Mouse (Mus musculus): Measurements from ENCODE around the gene Lum.

Lum gene

DNA sequence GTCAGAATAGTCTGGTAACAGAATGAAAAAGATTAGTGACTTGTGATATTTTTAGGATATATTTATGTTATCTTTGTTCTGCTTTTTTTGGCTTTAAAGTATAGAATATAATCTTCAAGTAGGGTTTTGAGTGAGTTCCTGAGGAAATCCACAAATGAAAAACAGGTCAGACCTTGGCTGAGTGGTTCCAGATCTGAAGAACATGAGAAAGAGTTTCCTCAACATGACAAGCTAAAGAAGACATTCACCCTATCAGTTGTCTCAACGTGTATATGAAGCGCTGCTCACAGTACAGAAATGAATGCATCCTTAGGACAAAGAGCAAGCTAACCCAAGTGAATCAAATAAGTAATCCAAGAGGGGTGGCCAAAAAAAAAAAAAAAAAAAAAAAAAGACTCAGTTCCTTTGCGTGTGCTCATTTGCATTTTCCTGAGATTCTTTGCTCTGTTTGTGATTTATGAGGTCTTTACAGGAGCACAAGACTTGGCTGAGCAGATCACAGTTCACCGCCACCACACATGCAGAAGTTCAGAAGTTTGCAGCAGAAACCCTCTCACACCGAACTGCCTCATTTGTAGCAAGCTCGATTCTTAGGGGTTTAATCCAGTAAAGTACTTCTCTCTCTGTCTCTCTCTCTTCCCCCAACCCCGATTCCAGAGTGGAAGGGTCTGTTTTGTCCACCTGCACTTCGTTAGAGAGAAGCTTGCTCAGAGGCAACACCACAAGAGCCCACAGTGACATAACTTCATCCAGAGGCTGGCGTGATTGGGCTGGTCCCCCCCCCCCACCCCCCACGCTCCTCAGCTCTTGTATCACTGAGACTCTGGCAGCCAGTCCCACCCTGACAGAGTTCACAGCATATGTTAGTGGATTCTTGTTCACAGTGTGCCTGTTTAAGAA is at the start of gene Lum:
Gene Lum (plus strand): TSS at position 172 of the 900 bp plus-strand sequence.
- peak; percentile 44 for DNase-seq (ENCODE audit: extremely low spot score, low spot score)

DNA sequence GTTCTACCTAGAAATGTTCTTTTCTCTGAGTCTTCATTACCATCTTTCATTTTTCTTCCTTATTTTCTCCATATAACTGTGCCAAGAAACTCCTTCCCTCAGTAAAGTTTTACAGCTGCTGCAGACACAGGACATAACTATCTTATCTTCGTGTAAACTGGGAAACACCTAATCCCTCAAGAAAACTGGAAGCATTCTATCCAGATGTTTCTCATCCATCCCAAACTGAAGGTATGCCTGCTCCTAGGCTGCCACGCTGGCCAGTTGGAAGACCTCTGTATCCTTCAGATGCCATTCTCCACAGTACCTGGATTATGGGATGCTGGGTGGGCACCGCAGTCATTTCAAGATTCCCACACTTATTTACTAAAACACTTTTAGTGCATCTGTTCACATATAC is 41.6 kb upstream of the Lum start:
- no peak for DNase-seq (ENCODE audit: extremely low spot score, low spot score)

DNA sequence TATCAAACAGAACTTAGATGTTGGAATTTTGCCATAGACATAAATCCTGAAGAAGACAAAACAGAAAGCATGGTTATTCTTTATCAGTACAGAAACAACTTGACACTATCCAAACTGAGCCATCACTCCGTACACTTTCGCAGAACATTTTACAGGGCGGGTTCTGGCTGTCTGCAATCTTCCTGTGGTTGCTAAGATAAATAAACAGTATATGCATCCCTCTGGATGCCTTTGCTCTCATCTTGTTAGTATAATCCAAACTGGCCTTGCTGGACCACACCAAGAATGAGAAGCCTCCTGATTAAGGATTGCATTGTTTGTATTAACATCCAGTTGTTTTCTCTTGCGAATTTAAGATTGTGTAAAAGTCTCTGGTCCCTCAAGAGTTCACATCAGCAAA is 29.2 kb upstream of the Lum start:
- DNase-seq (ENCODE audit: extremely low spot score, low spot score) = no peak

DNA sequence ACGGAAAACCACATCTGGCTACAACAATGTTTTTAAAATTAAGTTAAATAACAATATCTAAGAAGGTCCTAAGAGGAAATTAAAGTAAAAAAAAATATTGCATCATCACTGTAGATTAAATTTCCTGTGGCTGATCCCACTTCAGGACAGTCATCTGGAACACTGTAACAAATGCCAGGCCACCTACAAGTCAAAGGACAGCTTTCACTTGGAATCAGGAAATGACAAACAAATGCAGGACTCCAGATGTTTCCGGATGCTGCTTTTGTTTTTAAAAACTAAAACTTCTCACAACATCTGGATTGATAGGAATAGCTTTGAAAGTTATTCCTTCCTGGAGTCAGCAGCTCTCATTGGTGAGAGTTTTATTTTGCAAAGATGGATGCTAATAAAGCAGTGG is 28.0 kb upstream of the Lum start:
- no peak for DNase-seq (ENCODE audit: extremely low spot score, low spot score)

DNA sequence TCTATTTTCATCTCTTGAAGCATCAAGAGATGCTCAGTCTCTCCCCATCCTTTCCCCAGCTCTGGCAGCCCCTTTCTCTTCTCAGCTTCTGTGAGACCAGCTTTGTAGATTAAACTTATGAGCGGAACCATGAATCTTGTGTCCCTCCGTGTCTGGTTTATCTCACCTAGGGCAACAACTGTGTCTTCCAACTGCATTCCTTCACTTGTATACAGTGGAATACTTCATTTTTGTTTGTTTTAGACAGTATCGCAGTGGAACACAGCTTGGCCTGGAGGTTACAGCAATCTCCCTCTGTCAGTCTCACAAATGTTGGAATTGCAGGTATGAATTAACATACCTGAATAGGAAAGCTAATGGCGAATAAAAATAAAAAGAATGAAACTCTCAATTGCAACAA is 26.7 kb upstream of the Lum start:
- DNase-seq (ENCODE audit: extremely low spot score, low spot score) = no peak

DNA sequence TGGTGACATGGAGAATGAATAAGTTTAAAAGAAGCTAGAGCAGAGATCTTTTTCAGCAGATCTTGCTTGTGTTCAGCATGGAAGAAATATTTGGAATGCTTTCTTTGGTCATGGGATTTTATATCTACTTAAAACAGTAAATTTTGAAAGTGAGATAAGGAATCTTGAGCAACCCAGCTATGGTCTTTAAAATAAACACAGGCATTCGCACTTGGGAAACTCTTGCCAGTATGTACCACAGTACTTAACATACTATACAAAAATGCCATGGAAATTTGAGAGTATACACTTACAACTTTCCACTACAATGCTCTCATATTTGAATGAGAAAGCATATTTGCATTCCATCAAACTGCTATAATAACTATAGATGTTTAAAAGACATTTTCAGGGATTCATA is 17.2 kb upstream of the Lum start:
- no peak for DNase-seq (ENCODE audit: extremely low spot score, low spot score)

DNA sequence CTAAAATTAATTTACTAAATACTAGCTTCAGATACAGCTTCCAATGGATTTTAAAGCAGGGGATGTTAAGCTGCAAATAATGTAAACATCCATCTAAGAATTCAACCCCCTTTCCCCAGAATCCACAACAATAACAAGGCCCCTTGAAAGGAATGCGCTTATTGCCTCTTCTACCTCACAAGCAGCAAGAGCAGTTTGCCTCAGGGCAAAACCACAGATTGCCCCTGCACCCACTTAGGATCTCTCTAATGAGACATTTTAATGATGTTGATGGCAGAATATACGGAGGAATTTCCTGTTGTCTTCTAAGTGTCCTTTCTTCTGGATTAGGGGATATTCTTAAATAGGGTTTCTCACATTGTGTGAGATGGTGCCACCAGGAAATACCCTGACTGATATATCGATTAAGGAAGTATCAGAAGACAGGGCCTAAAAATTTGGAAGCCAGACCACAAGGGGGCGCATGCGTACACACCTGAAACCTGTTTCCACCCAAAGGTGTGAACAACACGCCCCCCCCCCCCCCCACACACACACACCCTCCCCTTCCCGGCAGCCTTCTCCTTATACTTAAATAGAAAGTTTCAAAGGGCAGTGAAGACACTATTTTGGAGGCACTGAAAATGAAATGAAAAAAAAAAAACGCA is 2.7 kb downstream of the Lum start:
- DNase-seq (ENCODE audit: extremely low spot score, low spot score) = no peak

DNA sequence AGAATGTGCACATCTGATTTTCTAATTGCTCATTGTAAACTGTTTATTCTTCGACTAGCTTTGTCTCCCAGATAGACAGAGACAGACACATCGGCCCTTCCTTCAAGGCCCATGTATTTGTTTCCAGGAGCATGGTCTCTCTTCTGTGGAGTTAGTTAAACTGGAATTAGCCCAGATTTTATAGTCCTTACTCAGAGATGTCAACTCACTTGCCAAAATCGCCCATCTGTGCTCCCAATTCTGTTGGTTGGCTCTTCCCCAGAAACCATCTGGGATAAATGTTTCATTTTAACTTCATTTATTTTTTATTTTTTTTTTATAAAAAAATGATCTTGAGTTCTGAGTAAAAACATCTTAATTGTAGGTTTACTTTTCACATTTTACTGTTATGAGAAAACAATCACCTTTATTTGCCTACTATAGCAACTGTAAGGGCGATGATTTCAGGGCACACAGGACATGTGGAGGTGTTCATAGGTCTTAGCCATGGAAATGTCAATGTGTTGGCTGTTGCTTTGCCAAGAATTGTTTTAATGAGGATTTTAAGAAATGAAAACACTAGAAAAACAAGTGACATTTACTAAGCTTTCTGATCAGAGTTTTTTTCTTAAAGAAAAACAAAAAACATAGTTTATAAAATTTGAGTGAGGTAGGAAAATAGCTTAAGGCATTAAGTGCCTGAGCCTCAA is 17.8 kb downstream of the Lum start:
- DNase-seq (ENCODE audit: extremely low spot score, low spot score) = no peak

DNA sequence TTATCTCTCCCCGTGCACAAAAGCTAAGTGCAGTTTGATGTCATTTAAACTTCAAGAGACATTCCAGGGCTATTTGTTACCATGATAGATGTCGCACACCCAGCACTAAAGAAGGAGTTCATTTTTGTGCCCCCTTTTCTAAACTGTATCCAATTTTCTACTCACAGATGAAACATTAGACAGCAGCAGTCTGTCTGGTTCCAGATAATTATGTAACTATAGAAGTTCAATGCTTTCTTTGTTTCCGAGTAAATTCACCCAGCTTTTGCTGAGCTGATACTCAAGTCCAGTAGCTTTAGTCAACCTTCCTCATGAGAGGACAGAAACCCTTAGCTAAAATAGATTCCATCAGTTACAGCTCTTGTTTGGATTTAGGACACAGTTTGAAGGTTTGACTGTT is 19.2 kb downstream of the Lum start:
- DNase-seq (ENCODE audit: extremely low spot score, low spot score) = no peak

DNA sequence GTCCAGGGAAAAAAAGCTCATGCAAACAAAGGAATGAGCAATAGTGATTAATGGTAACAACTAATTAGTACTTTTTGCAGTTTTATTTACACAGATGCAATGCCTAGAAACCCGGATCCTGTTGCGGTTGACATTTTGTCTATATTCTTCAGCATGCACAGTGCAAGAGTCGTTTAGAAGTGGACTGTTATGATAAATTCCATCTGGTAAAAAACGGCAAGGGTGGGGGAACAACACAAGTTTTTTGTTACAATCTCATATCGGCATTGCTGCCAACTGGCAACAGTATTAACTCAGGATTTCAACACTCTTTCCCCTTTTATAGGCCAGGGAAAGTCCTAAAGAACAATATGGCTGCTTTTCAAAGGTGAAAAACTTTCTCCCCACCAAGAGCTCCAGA is 22.2 kb downstream of the Lum start:
- DNase-seq (ENCODE audit: extremely low spot score, low spot score) = no peak

DNA sequence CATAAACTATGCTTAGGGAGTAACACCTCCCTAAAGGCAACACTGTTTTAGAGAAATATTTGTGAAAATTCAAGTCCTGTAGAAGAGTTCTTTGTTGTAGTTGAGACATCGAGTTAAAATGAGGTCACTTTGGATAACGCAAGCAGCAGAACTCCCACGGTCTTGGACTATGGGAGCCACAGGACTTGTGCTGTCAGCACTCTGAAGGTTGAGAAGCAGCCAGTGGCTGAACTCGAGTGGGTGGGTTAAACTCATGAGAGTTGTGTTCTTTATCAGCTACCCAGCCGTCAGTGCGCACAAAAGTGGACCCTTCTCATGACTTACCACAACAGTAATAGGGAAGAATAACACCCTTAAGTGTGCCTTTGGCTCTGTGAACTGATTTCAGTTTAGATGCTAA is 24.6 kb downstream of the Lum start:
- no peak for DNase-seq (ENCODE audit: extremely low spot score, low spot score)

DNA sequence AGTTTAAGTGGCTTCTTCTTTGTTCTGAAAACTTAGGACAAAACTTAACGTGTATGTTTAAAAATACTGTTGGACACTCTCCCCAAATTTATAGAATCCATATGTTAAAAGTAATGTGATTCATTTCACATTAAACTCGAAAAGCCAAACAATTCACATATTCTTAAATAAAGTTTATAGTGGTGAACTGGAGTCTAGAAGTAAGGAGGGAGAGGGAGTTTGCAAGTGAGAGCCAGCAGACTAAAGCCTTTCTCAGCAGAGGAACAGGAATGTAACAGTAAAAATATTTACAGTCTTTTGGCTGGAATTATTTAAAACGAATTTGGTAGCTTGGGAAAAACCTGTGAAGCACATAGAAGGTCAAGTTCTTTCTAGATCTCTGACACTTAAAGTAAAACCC is 26.1 kb downstream of the Lum start:
- DNase-seq (ENCODE audit: extremely low spot score, low spot score) = no peak

DNA sequence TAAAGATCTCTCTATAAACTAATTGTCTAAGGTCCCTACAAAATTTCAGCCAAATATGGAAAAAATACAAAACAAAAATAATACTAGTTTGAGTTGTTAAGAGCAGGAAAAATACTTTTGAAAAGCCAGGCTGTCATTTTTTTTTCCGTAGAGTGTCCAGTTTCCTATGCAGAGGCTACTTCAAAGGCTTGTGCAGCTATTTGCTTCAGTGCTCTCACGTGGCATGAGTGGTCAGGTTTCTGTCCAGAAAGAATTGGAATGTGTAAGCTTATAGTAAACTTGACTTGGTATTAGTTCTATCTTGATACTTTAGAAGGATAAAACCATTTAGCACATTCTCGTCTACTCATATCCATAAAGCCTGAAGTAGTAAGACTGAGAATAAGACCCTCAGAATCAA is 26.8 kb downstream of the Lum start:
- DNase-seq (ENCODE audit: extremely low spot score, low spot score) = no peak

DNA sequence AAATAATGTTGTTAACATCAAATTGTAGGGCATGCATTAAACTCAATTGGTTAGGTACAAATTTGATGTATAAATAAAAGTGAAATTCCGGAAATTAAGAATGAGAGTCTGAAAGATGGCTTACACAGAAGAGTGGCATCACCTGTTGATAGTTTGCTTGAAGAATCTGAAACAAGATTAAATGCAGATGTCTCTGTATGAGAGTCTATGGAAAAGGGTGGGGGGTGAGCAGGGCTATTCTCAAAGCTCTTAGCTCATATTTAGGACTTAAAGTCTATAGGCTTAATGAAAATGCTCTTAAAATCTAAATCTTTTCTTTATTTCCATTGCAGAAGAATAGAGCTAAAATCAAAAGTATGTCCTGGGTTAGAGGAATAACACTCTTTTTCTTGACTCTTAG is 30.8 kb downstream of the Lum start:
- DNase-seq (ENCODE audit: extremely low spot score, low spot score) = no peak

DNA sequence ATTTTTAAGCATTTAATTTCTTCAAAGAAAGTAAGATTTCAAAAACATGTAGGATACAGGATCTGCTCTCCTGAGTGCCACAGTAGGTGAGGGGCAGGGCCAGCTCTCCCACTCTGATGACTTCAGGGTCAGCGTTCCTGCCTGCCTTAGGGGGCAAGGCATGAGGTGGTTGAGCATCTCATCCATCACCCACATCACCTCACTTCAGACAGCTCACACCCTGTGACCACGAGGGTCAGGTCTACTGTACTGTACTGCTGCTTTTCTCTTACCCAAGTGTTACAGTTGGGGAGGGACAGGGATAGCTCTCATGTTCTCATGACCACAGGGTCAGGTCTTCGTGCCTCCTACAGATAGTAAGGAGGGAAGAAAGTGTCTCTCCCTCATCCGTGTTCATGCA is 36.8 kb downstream of the Lum start:
- no peak for DNase-seq (ENCODE audit: extremely low spot score, low spot score)

DNA sequence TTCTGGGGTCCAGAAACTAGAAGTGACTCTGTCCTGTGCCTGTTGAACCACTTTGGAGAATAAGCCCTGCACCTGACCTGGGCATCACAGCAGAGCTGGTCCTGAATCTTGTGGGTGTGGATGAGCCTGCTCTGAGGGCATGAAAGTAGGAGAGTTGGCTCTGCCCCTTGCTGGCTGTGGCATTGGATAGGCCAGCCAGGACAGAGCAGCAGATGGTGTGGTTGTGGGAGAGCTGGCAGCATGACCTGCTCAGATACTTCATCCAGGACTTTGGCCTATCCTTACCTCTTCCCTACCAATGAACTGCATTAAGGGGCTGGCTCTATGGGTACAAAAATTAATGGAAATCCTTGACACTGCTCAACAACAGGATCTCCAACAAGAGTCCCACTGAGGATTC is 38.3 kb downstream of the Lum start:
- DNase-seq (ENCODE audit: extremely low spot score, low spot score) = no peak

DNA sequence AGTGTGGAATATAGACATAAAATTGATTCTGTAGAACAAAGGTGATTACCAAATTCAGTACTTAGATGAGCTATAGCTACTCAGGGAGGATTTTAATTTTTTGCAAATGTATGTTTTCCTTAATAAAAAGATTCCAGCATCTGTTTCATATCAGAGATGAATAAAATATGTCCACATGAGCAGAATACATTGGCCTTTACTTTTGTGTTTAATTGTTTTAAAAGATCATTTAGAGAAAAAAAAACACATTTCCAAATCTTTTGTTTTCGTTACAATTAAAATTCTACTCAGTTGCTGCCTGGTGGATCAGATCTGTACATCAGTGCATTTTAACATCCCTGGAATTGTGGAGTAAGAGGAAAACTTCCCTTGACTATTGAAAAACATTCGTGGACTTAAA is 41.7 kb downstream of the Lum start, which contains the start of gene Kera:
Gene Kera (plus strand): TSS at position 301 of the 400 bp plus-strand sequence.
- DNase-seq (ENCODE audit: extremely low spot score, low spot score) = no peak

Measured in neural tube, embryonic 10.5 days (tissue).